Mouse (Mus musculus): ENCODE measurements at regions not wholly inside any gene's neighbourhood (a gene's known extent, or its start where the extent isn't known, plus 50 kb on each side); places are given as distances from the start of the nearest gene placed in this dataset.
"Not testable (repeated sequence)": the region's sequence is repeated elsewhere in the genome, so short reads cannot be mapped to it uniquely, and the experiment has no call there.

DNA sequence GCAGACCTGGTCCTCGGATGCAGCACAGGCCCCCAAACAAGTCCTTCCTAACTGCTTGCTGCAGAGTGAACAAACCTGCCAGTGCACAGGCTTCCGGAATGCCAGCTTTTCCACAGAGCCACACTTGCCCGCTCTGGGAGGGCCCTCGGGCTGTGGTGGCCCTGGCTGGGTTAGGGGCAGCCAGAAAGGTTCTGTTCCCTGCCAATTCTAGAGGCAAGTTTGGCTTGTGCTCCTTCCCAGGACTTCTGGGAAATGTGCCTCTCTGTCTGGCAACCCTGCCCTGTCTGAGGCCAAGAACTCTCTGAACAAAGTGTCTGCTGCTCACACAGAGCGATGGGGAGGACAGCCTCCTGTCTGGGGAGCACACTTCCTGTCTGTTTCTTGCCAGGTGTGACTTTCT is 66.4 kb downstream of the Xrcc2 start:
- peak; percentile 48 to 63 for DNase-seq (ENCODE audit: low spot score in 2 of 2)
- no peak for TF ChIP-seq CTCF (conservative IDR thresholded peaks at IDR 0.05)
- H3K4me3 ChIP-seq: no peak overlapping the region
- H3K27ac ChIP-seq: no peak overlapping the region

DNA sequence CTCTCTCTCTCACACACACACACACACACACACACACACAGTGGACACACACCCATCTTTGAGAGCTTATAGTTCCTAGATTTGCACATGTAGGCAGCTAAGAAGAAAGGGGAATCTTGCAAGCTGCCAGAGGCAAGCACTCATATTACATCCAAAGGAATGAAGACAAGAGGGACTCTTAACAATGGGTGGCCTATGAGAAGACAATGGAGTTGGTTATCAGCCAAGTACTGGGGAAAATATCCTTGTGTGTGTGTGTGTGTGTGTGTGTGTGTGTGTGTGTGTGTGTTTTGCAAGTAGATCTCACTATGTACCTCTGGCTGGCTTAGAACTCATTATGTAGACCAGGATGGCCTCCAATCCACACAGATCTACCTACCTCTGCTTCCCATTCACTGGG is 67.5 kb downstream of the Xrcc2 start:
- no peak overlapping the region for H3K27ac ChIP-seq
- H3K4me3 ChIP-seq: no peak overlapping the region
- DNase-seq (ENCODE audit: low spot score in 2 of 2): no peak
- no peak for TF ChIP-seq CTCF (conservative IDR thresholded peaks at IDR 0.05)

DNA sequence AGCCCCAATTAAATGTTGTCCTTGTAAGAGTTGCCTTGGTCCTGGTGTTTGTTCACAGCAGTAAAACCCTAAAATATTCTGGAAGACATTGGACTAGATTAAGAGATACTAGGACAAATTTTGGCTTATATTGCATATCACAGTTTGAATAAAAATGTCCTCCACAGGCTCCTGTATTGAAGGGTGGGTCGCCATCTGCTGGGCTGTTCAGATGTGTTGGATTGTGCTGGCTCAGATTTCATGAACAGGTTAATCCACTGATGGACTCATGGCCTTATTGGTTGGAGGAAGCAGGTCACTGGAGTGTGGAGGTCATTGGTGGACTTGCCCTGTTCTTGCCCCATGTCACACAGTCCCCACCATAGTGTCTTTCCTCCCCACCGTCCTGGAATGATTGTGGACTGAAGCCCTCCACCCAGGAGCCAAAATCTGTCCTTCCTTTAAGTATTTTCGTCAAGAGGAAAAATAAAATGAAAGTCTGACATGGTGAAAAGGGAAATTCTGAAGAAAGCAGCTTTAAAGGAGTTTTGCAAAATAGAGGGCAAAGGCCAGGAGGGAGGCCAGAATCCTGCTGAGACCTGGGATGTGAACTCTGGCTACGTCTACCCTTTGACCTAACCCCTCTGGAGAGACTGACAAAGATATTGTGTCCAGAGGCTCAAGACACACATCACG is 72.6 kb downstream of the Xrcc2 start:
- DNase-seq (ENCODE audit: low spot score in 2 of 2): no peak
- TF ChIP-seq CTCF (conservative IDR thresholded peaks at IDR 0.05): peak; percentile 55
- H3K27ac ChIP-seq: no peak overlapping the region
- no peak overlapping the region for H3K4me3 ChIP-seq

DNA sequence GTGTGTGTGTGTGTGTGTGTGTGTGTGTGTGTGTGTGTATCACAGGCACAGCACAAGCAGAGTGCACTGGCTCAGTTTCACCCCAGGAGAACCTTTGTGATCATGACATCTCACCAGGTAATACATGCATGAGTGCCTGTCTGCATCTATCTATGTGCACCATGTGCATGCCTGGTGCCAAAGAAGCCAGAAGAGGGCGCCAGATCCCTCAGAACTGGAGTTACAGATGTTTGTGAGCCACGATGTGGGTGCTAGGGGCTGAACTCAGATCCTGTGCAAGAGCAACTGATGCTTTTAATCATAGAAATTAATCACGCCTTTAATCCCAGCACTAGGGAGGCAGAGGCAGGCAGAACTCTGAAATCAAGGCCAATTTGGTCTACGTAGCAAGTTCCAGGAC is 75.9 kb downstream of the Xrcc2 start:
- H3K27ac ChIP-seq: no peak overlapping the region
- DNase-seq (ENCODE audit: low spot score in 2 of 2): no peak
- TF ChIP-seq CTCF (conservative IDR thresholded peaks at IDR 0.05): 0 out of 2 replicates have a peak, but pooled peaks have one; percentile 6
- no peak overlapping the region for H3K4me3 ChIP-seq

DNA sequence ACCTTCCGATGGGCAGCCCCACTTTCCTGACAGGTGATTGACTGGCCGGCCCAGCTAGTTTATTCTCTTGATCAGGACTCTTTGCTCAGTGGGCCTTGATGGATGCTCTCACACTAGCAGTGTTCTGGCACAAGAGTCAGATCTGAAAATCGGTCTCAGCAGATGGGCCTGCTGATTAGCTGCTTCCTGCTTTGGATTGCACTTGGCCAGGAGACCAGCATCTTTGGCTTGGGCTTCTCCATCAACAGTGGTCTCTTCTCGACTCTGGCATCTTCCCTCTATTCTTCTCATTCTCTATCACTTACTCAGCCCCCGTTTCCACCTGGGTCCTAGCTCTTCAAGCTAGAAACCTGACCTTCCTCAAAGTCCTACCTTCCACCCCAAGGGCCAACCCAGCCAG is 77.1 kb downstream of the Xrcc2 start:
- H3K27ac ChIP-seq: no peak overlapping the region
- no peak for TF ChIP-seq CTCF (conservative IDR thresholded peaks at IDR 0.05)
- H3K4me3 ChIP-seq: no peak overlapping the region
- no peak for DNase-seq (ENCODE audit: low spot score in 2 of 2)

DNA sequence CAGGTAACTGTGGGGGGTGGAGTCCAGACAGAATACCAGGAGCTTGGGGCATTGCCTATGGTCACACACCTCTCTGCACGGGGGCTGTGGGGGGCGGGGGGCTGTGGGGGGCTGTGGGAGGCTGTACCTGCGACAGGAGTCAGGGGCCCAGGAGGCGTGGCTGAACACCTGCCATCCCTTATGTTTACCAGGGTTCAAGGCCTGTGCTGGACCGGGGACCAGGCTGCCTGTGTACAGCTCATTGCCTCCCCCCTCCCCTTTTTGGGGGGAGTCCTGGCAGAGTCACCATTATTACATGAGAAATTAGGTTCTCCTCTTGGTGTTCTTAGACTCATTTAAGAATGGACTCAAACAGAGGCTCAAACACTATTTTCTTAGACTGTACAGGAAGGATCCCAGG is 78.5 kb downstream of the Xrcc2 start:
- no peak for DNase-seq (ENCODE audit: low spot score in 2 of 2)
- no peak overlapping the region for H3K4me3 ChIP-seq
- no peak for TF ChIP-seq CTCF (conservative IDR thresholded peaks at IDR 0.05)
- H3K27ac ChIP-seq: no peak overlapping the region

DNA sequence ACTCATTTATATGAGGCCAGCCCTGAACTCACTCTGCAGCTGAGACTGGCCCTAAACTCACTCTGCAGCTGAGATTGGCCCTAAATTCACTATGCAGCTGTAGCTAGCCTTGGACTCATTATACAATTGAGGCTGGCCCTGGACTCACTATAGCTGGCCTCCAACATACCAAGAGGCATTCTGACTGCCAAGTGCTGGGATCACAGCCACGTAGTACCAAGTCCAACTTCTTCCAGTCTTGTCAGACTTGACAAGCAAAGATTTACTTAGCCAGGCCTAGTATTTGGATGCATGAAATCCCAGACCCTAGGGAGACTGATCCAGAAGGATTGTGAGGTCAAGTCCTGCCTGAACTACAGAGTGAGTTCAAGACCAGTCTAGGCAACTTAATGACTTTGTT is 81.6 kb downstream of the Xrcc2 start:
- no peak for DNase-seq (ENCODE audit: low spot score in 2 of 2)
- H3K27ac ChIP-seq: no peak overlapping the region
- TF ChIP-seq CTCF (conservative IDR thresholded peaks at IDR 0.05): no peak
- no peak overlapping the region for H3K4me3 ChIP-seq

DNA sequence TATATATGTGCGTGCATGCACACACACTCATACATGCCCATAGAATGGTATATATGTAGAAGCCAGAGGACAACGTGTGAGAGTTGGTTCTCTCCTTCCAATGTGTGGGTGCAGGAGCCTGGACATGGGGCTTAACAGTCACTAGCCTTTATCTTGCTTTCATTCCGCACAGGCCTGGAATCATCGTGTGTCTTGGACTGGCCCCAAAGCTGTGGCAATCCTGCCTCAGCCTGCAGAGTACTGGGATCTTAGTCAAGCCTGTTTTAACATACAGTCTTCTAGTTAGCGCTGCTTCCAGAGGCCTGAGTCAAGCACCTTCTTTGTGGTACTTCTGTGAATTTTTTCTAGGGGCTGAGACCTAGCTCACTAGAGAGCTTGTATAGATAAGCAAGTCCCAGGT is 85.8 kb downstream of the Xrcc2 start:
- TF ChIP-seq CTCF (conservative IDR thresholded peaks at IDR 0.05): no peak
- H3K4me3 ChIP-seq: no peak overlapping the region
- no peak for DNase-seq (ENCODE audit: low spot score in 2 of 2)
- H3K27ac ChIP-seq: no peak overlapping the region

DNA sequence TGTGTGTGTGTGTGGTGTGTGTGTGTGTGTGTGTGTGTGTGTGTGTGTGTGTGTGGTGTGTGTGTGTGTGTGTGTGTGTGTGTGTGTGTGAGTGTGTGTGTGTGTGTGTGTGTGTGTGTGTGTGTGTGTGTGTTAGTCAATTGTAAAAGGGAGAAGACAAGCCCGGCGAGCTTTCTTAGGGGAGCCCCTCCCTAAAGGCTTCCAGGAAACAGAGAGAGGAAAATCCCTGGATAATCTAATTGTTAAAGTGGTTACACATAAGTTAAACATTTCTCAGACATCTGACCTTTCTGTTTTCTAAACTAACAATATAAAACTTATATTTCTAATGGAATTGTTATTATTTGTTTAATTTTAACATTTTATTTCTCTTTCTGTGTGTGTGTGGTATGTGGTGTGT is 86.3 kb downstream of the Xrcc2 start:
- H3K27ac ChIP-seq; DNase-seq (ENCODE audit: low spot score in 2 of 2); H3K4me3 ChIP-seq: not testable (repeated sequence)

DNA sequence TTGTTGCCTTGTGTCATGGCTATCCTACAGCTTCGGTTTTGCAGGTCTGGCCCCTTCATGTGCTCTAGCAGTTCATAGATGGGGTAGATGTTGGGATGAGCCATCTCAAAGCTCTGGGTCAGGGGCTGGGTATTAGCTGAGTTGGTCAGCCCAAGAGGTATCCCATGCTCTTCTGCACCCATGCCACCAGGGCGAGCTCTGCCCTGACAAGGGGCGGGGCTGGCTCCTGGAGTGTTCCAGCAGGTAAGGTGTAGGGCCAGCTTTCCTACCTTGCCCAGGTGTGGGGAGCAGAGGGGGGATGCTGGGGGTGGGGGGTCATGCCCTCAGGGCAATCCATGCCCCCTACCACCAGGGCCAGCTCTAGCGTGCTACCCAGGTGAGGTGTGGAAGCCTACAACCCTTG is 91.0 kb downstream of the Xrcc2 start:
- Histone ChIP-seq H3K4me3 (no peak overlapping the region), H3K27ac (peak overlapping the region; percentile 43; the same call in 1 of the 2 replicates)
- DNase-seq (ENCODE audit: low spot score in 2 of 2): no peak
- TF ChIP-seq CTCF (conservative IDR thresholded peaks at IDR 0.05): no peak

DNA sequence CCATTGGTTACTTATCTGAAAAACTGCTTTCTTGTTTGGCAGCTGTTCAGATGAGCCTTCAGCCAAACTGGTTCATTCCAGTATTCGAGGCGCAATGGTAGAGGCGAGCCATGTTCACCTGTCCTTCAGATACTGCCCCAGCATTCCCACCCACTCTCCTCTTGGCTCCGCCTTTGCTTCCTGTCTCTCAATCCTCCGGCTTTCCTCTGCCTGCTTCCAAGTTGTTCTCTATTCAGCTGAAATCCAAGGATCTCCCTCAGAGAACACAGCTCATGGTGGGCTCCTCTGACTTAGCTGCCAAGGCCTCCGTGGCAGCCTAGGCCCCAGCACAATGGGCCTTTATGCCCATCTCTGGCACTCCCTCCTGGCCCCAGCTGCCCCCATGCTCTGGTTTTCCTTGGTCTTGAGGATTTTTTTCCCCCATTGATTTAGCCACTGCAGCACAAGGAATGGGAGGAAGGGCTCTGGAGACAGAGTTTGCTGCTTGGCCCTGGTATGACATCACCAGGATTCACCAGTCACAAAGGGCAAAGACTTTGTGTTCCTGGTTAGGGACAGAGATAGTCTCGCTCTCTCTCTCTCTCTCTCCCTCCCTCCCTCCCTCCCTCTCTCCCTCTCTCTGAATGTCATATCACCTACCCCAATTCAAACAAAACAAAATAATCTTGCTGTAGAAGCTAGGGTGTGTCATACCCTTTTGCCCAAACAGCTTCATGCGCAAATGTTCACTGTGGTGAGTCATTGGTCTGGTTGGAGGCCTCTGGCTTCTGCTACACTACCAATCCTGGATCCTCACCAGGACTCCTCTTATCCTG is 91.6 kb downstream of the Xrcc2 start:
- TF ChIP-seq CTCF (conservative IDR thresholded peaks at IDR 0.05): no peak
- Histone ChIP-seq H3K27ac (peak overlapping the region; percentile 58), H3K4me3 (no peak overlapping the region)
- peak; percentile 29 to 67 for DNase-seq (ENCODE audit: low spot score in 2 of 2)

DNA sequence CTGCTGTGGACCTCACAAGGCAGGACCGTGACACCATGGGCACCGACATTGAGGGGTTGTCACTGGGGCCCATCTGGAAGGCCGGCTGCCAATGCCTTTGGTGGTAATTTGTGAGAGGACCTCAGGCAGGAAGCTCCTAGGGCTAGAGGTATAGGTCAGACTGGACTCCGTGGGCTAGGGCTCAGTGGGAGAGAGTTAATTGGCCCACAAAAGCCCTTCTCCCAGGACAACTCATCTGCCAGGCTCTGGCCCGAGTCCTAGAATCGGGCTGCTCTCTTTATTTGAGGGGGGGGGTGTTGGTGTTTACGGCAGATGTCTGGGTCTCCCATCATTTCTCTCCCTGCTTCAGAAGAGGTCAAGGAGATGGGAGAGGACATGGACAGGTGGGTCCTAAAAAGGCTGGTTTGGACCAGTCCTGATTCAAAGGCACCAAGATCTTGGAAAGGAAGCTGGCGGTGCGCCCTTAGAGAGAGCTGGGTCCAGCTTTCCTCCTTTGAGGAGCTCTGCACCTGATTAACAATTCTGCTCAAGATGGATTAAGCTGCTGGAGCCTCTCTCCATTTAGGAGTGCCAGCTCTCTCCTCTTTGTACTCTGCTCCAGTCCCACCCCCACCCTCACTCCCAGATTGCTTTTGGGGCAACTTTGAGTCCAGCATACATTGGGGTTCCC is 93.5 kb downstream of the Xrcc2 start:
- H3K27ac ChIP-seq: peak overlapping the region; percentile 64; the same call in 1 of the 2 replicates

DNA sequence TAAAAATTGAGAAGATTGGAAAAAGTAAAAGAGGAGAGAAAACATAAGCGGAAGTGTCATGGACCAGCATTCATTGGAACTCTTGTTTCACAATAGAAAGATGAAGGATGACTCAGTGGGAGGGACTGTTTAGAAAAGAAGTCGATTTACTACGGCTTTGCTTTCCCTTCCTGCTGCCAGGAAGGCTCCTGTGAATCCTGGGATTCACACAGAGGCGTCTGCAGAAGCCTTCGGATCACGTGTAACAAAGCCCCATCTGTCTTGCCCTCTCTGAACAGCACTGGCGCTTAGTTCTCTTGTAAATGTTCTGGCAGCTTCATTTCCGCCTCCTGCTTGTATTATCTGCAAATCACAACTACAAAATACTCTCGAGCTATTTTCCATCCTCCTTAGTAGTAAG is 94.0 kb downstream of the Cct8l1 start:
- Histone ChIP-seq H3K27ac (peak overlapping the region; percentile 57), H3K4me3 (no peak overlapping the region; the same call in 1 of the 2 replicates)
- no peak; the same call in 1 of the 2 replicates for TF ChIP-seq CTCF (conservative IDR thresholded peaks at IDR 0.05)
- peak; percentile 61 to 86 for DNase-seq (ENCODE audit: low spot score in 2 of 2)

More for the DNA sequence above, 93.5 kb downstream of the Xrcc2 start:
- peak; percentile 20 to 31 for DNase-seq (ENCODE audit: low spot score in 2 of 2)
- no peak overlapping the region for H3K4me3 ChIP-seq
- TF ChIP-seq CTCF (conservative IDR thresholded peaks at IDR 0.05): no peak

Measured in layer of hippocampus, adult 2 months (tissue).